Mouse (Mus musculus) thymus, postnatal 10 days (tissue): ENCODE data around the gene Gm5901.
A peak's percentile ranks its signal among the peaks of the same experiment; 100 is the strongest.

Experiments
- DNase-seq, 2 experiments: peaks; one replicate each; pipeline ENCODE4 v3.0.0; 2021; ENCODE audit warnings: low spot score in 2 of 2

Gm5901 gene

GRCm38 (mm10) chr7:105404268-105404667 lies 29.4 kb downstream of the Gm5901 start, which contains the start of gene Cnga4:
TSS of gene Cnga4 (plus strand) at chr7:105404568.
- DNase-seq, result no peak

- DNase-seq, result no peak
These were observed 31.5 kb downstream of the Gm5901 start for GRCm38 (mm10) chr7:105406322-105406721.

DNA sequence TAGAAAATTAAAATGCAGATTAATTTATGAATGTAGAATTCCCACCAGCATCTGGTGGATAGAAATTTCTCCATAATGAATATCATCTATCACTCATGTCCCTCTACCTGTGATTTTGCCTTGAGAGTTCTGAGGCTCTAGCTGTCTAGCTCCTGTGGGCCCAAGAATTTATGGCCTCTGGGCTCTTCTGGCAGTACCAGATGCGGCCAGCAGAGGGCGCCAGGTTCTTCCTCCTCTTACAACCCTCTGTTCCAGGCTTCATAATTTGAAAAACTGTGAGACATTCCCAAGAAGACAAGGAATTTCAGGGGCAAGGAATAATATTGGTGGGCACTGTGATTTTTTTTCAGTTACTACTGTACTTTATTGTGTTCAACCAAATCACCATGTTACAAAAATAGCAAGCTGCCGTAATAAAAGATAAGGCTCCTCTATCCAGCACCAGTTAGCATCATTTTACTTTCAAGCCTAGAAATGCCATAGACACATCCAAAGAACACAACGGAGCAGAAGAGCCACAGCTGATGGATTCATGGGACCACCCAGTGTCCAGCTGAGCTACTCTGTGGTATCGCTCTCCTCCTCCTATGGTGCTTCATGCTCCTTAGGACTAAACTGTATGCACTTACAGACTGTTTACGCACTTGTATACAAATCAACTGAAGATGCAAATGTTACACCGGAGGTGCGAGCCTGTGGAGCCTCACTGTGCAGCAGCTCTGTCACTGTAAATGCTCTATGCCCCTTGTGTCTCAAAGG lies 37.2 kb downstream of the Gm5901 start:
- peak; percentile 14 to 66 for DNase-seq

DNA sequence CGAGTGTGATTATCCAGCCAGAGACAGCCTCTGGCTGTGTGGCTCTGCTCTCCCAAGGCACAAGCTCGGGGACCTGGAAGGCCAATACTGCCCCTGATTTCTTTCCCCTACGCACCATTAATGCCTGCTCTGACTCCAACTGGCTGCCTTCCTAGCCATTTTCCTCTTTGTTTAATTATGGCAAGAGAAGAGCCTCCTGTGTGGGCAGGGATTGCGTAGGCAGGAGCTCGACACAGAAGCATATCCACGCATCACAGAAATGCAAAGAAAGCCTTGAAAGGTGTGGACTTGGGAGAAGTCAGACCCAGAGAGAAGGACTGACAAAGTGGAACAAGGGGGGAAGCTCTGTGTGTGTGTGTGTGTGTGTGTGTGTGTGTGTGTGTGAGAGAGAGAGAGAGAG lies 39.5 kb downstream of the Gm5901 start:
- DNase-seq, result no peak

DNA sequence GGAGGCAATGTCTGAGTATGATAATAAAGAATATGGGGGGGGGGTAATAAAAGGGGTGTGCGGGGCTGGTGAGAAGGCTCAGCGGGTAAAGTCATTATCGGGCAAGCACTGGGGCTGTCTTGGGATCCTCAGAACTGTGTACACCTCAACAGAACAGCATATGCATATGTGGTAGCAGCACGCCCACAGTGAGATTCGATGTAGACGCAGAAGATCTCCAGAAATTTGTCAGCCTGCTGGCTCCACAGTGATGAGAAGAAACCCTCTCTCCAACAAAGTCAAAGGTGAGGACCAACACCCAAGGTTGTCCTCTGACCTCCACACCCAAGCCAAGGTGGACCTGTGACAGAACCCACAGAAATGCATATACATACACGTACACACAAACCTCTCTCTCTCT lies 41.7 kb downstream of the Gm5901 start:
- no peak for DNase-seq

GRCm38 (mm10) chr7:105418106-105418505 lies 43.3 kb downstream of the Gm5901 start:
- DNase-seq, result no peak

- no peak for DNase-seq
These were observed 46.1 kb downstream of the Gm5901 start for GRCm38 (mm10) chr7:105420903-105421302.

- DNase-seq, result no peak
These were observed 49.5 kb downstream of the Gm5901 start for GRCm38 (mm10) chr7:105424368-105424767.

GRCm38 (mm10) chr7:105425424-105426043 lies 50.7 kb downstream of the Gm5901 start, which contains the start of gene Cckbr:
TSS of gene Cckbr (plus strand) at chr7:105425731.
- no peak for DNase-seq

DNA sequence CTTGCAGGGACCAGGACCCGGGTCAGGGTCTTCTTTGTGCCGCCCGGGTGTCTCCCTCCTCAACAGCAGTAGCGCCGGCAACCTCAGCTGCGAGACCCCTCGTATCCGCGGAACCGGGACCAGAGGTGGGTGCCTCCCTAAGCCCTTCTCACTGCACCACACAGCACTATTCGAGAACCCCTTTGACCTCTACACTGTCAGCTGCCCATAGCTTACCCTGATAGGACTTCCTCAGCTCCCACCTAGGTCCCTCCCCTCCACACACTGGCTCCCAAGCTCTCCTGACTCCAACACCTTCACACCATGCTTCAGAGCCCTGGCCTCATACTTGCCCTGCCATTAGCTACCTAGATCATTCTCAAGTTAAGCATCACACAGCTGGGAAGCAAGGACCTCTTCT lies 51.2 kb downstream of the Gm5901 start:
- DNase-seq, result no peak
